Mouse (Mus musculus): Measurements from ENCODE around the gene Atp4a.

DNA sequence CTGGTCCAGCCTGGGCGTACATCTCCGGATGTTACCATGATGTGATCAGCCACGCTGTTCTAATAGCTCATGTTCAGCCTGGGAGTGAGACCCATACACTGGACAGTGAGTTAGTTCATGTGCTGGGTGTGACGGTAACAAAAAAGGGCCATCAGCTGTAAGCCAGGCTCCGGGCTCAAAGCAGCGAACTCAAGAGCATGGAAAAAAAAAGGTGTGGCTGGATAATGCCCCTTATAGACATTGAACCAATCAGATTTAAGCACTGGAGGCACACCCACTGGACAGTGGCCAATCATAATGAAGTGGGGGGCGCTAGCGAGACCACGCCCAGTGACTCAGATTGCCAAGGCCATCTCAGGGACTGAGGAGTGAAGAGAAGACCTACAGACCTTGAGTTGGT is 13.4 kb upstream of the Atp4a start, which contains the start of gene 2200002J24Rik:
- no peak for TF ChIP-seq POLR2A (IDR thresholded peaks at IDR 0.05; ENCODE audit: insufficient read depth, low read depth, low read length)
- TF ChIP-seq CTCF (IDR thresholded peaks at IDR 0.05): no peak
